Mouse (Mus musculus): ENCODE measurements around the gene Mdc1. TPM values are rescaled to one million over a fixed set of nuclear protein-coding genes. Genes with fewer than 3 reads are reported as not detected.

Gene Mdc1
- total RNA-seq, 2 experiments from 2014 or later: 30.1 to 30.4 TPM

DNA sequence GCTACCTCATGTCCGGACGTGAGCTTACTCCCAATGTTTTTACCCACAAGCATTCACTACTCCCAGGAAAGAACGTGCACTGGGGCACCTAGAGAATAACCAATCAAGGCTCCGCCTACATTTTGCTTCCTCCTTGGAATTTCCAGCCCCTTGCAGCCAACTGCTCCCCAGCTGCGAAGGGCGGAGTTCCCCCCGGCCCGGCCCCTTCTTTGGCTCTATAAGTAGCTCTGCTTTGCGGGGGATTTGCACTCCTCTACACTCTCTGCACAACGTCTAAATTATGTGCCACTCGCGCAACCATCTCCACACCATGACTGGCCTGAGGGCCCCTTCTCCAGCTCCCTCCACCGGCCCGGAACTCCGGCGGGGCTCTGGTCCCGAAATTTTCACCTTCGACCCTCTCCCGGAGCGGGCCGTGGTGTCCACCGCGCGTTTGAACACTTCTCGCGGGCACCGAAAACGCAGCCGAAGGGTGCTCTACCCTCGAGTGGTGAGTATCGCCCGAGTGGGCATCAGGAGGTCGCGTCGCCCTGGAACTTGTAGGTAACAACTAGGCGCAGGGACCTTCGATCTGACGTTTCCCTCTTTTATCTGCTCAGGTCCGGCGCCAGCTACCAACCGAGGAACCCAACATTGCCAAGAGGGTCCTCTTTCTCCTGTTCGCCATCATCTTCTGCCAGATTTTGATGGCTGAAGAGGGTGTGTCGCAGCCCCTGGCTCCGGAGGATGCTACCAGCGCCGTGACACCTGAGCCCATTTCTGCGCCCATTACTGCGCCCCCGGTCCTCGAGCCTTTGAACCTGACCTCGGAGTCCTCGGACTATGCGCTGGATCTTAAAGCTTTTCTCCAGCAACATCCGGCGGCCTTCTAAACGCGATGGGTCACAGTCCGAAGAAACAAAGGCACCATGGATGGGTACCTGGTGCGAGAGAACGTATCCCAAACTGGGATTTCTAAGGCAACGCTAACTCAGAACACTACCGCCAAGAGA lies 19.6 kb upstream of the Mdc1 start, which contains the start of gene Ier3:
Ier3 (plus strand) TSS at position 246 of the 992 bp plus-strand sequence.
- intact Hi-C loops (cut with DNase I): loop anchor here (5.0 kb wide), 1 partner anchor 79 kb away; no protein-coding TSS in a partner anchor
- DNase-seq: peak; percentile 76

DNA sequence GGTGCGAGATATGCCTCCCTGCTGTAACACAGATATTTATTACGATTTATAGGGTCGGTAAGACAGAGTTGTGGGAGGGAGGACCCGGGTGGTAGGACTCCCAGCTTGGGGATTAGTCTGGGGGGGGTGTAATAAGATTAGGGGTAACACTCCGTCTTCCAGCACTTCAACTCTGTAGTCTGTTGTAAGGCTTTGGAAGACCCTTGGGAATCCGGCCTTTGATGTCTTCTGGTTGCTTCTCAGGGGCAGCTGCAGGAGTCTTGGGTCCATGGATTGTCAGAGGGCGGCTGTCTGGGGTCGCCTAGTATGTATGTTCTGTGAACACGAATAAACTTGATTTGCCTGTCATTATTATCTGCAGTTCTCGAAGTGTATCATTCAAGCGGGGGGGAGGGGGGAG lies 18.8 kb upstream of the Mdc1 start:
- DNase-seq: peak; percentile 22
- intact Hi-C loops (cut with DNase I): loop anchor here (5.0 kb wide), 1 partner anchor 80 kb away; no protein-coding TSS in a partner anchor

DNA sequence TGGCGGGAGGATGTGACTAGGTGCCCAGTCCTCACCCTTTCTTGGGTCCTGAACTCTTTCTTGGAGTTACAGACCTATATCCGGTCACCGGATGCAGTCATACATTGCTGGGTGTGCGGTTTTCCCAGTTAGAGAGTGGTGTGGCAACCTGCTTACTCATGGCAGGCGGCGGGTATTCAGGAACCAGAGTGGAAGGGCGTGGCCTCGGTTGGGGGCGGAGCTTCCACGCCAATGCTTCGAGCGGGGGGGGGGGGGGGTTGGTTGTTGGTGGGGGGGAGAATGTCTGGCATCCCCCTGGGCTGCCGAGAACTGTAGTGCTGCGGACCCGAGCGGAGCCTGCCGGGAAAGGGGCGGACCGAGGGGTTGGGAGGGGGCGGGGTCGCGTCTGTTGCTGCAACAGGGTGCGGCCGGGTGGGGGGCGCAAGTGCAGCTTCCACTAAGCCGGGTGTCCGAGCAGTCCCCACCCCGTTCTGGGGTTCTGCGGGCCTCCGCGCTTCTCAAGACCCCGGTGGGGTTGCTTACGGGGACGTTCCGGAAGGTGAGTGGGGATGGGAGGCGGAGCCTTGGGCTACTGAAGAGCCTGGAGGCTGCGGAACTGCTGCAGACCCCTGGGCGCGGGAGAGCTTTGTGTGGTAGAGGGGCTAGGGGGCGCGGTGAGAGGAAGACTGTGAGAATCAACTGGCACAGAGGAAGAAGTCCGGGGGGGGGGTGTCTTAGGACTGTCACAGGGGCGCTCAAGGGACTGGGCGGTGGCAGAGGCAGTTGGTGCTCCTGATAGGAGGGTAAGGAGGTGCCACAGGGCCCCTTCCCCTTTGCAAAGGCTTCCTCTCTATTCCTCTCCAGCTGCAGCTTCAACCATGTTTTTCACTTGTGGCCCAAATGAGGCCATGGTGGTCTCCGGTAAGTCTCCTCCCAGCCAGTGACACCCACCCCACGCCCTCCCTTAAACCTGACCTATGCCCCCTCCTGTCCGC lies 18.1 kb upstream of the Mdc1 start, which contains the start of gene Flot1:
Flot1 (plus strand) TSS at position 267 of the 974 bp plus-strand sequence.
- intact Hi-C loops (cut with DNase I): loop anchor here (5.0 kb wide), 1 partner anchor 81 kb away; no protein-coding TSS in a partner anchor
- peak; percentile 93 for DNase-seq

DNA sequence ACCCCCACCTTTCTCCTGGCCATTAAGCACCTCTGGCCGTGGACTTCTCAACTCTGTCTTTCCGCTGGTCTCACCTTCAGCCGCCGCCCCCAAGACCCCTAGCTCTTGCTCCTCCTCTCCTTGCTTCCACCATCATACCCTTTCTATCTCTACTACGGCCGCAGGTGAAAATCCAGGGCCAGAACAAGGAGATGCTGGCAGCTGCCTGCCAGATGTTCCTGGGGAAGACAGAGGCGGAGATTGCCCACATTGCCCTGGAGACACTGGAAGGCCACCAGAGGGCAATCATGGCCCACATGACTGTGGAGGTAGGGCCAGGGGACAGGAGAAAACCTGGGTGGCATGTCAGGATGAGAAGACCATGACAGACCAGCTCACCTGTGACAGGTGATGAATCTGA lies 16.9 kb upstream of the Mdc1 start:
- no peak for DNase-seq
- intact Hi-C loops (cut with DNase I): loop anchor here (5.0 kb wide), 1 partner anchor 82 kb away; no protein-coding TSS in a partner anchor

DNA sequence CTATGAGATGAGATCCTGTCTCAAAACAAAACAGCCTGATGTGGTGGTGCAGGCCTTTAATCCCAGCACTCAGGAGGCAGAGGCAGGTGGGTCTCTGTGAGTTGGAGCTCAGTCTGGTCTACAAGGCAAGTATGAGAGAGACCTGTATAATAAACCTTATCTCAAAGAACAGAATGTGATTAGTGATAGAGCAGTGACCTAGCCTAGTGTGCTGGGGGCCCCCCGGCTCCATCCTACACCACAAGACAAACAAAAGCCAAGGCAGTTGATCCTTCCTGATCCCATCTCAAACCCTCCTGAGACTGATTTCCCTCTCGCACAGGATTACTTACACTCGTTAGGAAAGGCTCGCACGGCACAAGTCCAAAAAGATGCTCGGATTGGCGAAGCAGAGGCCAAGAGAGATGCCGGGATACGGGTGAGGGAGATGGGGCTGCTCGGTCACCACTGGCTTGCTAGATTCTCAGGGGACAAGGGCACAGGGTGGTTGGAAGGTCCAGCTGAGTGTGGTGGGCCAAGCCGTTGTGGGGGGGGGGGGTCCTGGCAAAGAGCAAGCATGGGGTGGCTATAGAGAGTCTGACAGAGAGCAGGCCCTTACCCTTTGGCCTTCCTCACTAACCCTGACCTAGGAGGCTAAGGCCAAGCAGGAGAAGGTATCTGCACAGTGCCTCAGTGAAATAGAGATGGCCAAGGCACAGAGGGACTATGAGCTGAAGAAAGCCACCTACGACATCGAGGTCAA lies 16.0 kb upstream of the Mdc1 start:
- intact Hi-C loops (cut with DNase I): no loop called here
- no peak for DNase-seq

DNA sequence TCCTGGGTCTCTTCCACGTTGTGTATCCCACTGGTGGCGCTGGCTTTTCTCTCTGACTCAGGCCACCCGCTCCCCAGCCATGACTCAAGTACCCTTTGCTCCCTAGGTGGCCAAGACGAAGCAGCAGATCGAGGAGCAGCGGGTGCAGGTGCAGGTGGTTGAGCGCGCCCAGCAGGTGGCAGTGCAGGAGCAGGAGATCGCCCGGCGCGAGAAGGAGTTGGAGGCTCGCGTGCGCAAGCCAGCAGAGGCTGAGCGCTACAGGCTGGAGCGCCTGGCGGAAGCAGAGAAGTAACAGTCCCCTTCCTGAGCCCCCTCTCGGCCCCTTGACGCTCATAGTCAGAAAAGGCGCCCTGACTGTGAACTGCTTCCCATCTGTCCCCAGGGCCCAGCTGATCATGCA lies 11.6 kb upstream of the Mdc1 start:
- intact Hi-C loops (cut with DNase I): loop anchor here (2.0 kb wide), 1 partner anchor 43 kb away; no protein-coding TSS in a partner anchor
- DNase-seq: peak; percentile 84

DNA sequence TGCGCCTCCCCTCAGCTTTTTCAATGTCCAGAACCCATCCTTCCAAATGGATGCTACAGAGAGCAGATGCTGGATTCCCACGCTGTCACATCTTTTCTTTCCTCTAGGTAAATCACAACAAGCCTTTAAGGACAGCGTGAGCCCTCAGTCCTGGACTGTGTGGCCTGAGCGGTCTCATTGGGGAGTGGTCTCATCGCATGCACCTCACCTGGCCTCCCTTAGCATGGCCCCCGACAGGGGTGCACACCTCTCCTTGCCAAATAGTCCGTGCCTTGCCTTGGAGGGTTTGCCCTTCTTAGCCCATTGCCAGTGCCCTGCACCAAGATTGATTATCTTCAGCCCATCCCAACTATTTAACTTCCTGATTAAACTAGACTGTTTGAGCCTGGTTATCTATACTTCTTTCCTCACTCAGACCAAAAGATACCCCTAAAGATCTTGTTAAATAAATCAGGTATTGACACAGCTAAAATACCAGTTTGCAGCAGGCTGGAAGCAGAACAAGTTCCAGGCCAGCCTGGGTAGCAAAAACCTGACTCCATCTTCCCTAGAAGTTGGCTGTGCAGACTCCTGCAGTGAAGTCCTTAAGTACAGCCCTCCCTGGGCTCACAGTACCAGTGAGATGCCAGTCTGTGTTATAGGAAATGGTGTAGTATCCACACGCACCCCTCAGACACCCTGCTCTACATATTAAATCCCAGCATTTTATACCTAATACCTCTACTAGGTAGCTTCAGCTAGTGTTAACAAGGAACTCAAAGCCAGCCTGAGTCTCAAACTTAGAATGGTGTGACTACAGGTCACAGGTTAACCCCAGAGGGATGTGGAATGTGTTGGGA lies 8.7 kb upstream of the Mdc1 start:
- intact Hi-C loops (cut with DNase I): no loop called here
- DNase-seq: no peak

DNA sequence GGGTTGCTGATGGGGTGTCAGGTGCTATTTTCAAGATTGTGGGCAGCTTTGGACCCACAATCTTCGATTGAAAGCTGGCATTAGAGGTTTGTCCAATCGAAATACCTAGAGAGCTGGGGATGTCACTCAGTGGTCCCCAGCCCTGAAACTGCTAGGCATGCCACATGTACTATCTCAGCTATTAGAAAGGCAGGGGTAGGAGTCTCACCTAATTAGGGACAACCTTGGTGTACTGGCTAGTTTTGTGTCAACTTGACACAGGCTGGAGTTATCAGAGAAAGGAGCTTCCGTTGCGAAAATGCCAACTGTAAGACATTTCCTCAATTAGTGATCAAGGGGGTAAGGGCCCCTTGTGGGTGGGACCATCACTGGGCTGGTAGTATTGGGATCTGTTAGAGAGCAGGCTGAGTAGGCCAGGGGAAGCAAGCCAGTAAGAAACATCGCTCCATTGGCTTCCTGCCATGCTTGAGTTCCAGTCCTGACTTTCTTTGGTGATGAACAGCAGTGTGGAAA lies 8.0 kb upstream of the Mdc1 start:
- DNase-seq: peak; percentile 29

DNA sequence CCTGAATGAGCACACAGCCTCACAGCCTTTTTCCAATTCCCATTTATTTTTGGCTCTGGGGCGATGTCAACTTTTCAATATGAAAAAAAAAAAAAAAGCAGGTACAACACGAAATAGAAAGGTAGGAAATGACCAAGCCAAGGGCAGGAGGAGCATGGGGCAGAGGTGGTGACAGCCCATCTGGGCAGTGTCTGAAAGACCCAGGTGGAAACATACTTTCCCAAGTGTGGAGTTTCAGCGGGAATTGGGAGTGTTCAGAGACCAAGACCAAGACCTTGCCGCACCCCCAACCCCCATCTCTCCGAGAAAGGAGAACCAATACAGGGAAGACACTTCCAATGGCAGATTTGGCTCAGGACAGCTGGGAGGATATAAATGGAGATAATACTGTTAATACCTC lies 7.4 kb upstream of the Mdc1 start:
- intact Hi-C loops (cut with DNase I): loop anchor here (2.0 kb wide), 1 partner anchor 33 kb away; no protein-coding TSS in a partner anchor
- no peak for DNase-seq

More for the DNA sequence above, 8.0 kb upstream of the Mdc1 start:
- intact Hi-C loops (cut with DNase I): no loop called here

DNA sequence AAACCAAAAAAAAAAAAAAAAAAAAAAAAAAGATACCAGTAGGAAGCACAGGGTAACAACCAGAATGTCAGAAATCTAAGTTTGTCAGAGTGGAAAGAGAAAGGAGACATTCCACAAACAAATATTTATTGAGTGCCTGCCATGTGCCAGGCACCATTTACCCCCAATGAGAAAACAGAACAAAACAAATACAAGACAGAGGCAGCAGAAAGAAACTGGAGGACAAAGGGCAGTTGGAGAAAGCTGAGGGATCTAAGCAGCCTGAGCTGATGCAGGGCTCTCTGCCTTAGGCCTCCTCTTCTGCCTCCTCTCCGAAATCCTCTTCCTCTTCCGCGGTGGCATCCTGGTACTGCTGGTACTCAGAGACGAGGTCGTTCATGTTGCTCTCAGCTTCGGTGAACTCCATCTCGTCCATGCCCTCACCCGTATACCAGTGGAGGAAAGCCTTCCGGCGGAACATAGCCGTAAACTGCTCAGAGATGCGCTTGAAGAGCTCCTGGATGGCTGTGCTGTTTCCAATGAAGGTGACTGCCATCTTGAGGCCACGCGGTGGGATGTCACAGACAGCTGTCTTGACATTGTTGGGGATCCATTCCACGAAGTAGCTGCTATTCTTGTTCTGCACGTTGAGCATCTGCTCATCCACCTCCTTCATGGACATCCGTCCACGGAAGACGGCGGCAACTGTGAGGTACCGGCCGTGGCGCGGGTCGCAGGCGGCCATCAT lies 6.5 kb upstream of the Mdc1 start:
- intact Hi-C loops (cut with DNase I): loop anchor here (2.0 kb wide), 1 partner anchor 32 kb away; no protein-coding TSS in a partner anchor
- peak; percentile 32 for DNase-seq

DNA sequence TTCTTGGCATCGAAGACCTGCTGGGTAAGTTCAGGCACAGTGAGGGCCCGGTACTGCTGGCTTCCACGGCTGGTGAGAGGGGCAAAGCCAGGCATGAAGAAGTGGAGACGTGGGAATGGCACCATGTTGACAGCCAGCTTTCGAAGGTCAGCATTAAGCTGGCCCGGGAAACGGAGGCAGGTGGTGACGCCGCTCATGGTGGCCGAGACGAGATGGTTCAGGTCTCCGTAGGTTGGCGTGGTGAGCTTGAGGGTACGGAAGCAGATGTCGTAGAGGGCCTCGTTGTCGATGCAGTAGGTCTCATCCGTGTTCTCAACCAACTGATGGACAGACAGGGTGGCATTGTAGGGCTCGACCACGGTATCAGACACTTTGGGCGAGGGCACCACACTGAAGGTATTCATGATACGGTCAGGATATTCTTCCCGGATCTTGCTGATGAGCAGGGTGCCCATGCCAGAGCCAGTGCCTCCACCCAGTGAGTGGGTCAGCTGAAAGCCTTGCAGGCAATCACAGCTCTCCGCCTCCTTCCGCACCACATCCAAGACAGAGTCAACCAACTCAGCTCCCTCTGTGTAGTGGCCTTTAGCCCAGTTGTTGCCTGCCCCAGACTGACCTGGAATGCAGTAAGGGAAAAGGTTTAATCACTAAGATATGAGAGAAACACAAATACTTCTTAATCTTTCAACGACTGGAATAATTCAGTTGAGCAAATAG lies 5.7 kb upstream of the Mdc1 start:
- no peak for DNase-seq
- intact Hi-C loops (cut with DNase I): loop anchor here (2.0 kb wide), 1 partner anchor 31 kb away; no protein-coding TSS in a partner anchor

DNA sequence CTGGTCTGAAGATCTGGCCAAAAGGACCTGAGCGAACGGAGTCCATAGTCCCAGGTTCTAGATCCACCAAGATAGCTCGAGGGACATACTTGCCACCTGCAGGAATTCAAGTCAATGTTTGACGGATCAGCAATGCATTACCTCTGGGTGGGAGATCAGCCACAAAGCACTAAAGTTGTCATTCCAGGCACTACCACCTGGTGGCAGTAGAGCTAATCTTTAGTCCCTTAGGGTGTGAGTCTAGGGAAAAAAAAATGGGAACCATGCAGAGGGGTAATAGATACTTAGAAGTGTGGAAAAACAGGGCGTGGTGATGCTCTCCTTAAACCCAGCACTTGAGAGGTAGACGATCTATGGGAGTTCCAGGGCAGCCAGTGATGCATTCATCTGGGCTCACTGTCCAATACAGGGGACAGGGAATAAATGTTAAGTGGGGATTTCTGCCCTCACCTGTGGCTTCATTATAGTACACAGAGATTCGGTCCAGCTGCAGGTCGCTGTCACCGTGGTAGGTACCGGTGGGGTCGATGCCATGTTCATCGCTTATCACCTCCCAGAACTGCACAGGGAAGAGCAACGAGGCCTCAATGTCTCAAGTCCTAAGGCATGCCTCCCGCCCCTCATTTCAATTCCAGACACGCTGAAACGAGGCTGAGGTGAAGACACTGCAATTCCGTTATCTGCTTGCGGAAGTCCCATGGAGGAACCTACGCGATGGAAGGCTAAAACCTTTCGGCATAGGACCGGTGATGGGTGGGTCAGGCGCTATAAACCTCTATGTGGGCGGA lies 4.9 kb upstream of the Mdc1 start:
- intact Hi-C loops (cut with DNase I): no loop called here
- peak; percentile 87 for DNase-seq

DNA sequence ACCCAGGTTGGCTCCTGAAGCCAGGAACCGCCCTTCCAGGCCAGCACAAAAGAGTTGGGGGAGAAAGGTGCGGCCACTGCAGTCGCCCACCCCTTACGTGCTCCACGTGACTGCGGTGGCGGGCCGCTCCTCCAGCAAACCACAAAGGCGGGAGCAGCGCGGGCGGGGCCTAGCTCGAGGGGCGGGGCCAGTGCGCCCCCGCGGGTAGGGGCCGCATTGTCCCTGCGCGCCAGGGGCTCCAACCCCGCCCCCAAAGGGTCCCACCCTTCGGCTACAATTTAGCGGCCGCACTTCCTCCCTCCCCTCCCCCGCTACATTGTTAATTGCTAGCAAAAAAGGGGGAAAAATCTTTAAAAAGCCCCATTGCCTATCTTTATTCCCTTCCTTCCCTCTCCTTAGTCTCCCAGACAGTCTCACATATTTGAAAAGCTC lies 4.3 kb upstream of the Mdc1 start:
- intact Hi-C loops (cut with DNase I): no loop called here
- peak; percentile 95 for DNase-seq

DNA sequence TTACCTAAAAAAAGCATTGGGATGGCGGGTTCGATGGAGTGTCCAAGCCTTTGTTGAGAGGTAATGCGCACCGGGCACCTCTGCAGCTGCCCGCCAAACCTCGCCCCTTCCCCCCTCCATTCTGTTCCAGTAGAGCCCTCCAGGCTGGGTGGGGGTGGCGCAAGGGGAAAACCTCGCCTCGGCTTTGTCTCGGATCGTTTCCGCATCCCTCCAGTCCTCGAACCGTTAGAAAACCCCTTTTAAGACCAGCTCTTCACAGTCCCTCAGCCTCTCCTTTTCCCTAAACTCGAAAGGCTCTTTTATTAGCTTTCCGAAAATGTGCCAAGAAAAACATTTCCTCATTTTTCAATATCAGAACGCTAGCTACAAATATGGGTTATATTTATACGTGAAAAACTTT lies 3.8 kb upstream of the Mdc1 start:
- intact Hi-C loops (cut with DNase I): no loop called here
- DNase-seq: peak; percentile 75

DNA sequence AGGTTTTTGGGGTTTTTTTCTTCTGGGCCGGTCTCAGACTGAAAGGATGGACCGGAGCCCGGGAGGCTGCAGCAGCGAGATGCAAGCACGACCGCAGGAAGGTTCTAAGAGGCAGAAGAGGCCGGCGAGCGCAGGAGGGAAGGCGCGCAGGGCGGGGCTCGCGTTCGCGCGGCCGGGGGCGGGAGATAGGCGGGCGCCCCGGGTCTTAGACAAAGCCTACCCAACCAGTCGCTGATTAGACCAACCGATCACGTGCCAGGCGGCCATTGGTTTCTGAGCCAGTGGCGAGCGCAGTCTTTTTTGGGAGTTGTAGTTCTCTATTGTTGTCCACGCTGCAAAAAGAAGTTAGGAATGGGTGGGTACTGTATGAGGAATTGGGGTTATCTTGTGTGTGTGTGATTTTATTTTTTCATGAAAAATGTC lies 3.2 kb upstream of the Mdc1 start, which contains the start of gene Tubb5:
Tubb5 (minus strand) TSS at position 185 of the 423 bp plus-strand sequence.
- intact Hi-C loops (cut with DNase I): no loop called here

DNA sequence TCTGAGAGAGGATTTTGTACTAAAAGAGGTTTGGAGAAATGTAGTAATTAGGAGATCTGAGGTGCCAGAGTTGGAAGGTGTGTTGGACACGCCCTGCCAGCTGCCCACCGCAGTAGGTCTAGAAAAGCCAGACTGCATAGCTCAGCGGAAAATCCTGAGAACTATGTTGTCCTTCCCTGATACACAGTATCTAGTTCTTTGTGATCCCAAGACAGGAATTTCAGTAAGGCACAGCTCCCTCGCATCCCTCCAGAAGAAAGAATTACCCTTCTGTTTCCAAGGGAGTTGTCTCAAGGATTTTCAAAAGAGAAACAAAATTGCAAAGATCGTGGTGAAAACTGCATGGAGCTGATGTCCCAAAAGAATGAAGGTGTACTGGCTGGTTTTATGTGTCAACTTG lies 2.7 kb upstream of the Mdc1 start:
- intact Hi-C loops (cut with DNase I): no loop called here
- DNase-seq: peak; percentile 53

More for the DNA sequence above, 3.2 kb upstream of the Mdc1 start, which contains the start of gene Tubb5:
- DNase-seq: peak; percentile 98

Measured in left cerebral cortex, postnatal 4 days (tissue).